In genomic region chr3:101110043-101110837, GRCm38 (mm10) we compare ENCODE assay signal across 8 mouse cellular contexts. TPM values are rescaled to one million over a fixed set of nuclear protein-coding genes. Genes with fewer than 3 reads are reported as not detected.
DNase-seq lines count a peak whose midpoint lies in the region; ATAC-seq lines count a peak whose summit lies in the region.

Gene Ptgfrn (minus strand): TSS chr3:101110278.

- peak; percentile 74 for ATAC-seq in hindbrain, embryonic 12.5 days (ENCODE audit: low FRiP score)
- ATAC-seq in megakaryocyte-erythroid progenitor cell, adult 5-6 weeks (replicated peaks; ENCODE audit: low FRiP score, low TSS enrichment, poor library complexity, severe bottlenecking) = no peak

- no peaks in the 10 kb centered on the region for H3K4me1 ChIP-seq in brown adipose tissue, adult 24 weeks (ENCODE audit: control insufficient read depth, insufficient read depth, insufficient read length, low read length)
- peaks cover 38% of the 10 kb centered on the region for H3K4me1 ChIP-seq in hindbrain, embryonic 12.5 days

- H3K4me2 ChIP-seq in hindbrain, embryonic 12.5 days (replicated peaks) = peak within 1 kb of the TSS; percentile 85

- peak within 1 kb of the TSS; percentile 92 for H3K9ac ChIP-seq in hindbrain, embryonic 12.5 days

- no peak within 1 kb of the TSS for H3K27ac ChIP-seq in brown adipose tissue, adult 24 weeks (replicated peaks; ENCODE audit: low read depth, low read length)
- H3K27ac ChIP-seq in hindbrain, embryonic 12.5 days = peak within 1 kb of the TSS; percentile 72

- no peaks in the 10 kb centered on the region for H3K9me3 ChIP-seq in hindbrain, embryonic 12.5 days (replicated peaks)

- peak; percentile 88 for DNase-seq in R1 (ENCODE audit: low read depth, low spot score)
- DNase-seq in gastrocnemius, adult 18-20 months (ENCODE audit: low spot score) = peak; percentile 57
- DNase-seq in left cerebral cortex, adult 8-10 months (ENCODE audit: low spot score in 2 of 2) = no peak
- DNase-seq in lung, postnatal 4 days = peak; percentile 87 to 90
- peak; percentile 31 to 36 for DNase-seq in right cerebral cortex, postnatal 36 days (ENCODE audit: low spot score in 2 of 2)

- WGBS in hindbrain, embryonic 12.5 days = under 1% methylated on average over 30 of the region's 81 CpGs

- peak within 1 kb of the TSS; percentile 77 for H3K4me3 ChIP-seq in brown adipose tissue, adult 24 weeks (ENCODE audit: insufficient read depth, low read depth, low read length)
- H3K4me3 ChIP-seq in hindbrain, embryonic 12.5 days = peak within 1 kb of the TSS; percentile 80

- no peaks in the 10 kb centered on the region for H3K36me3 ChIP-seq in hindbrain, embryonic 12.5 days

- H3K27me3 ChIP-seq in hindbrain, embryonic 12.5 days = peaks cover 3% of the 10 kb centered on the region; the same call in 1 of the 2 replicates

RNA-seq across cellular contexts. Expression of gene Ptgfrn, which starts in this region (rescaled TPM):
- polyA plus RNA-seq in brown adipose tissue, adult 24 weeks (2012; ENCODE audit: insufficient read depth, insufficient read length, missing spikeins) = 3.8 and 7.5 TPM in 2 replicates
- 1 to 10 TPM; 6.7 to 8.5 TPM for total RNA-seq in gastrocnemius, adult 18-20 months (2021)
- polyA plus RNA-seq in hindbrain, embryonic 12.5 days (2016; fragmentation: Nextera tagmentation; extraction: Ambion mirVana) = 3.2 and 3.6 TPM in 2 replicates
- total RNA-seq in left cerebral cortex, adult 8-10 months (2022) = 10 to 100 TPM; 28.8 to 31.3 (median 29.4) TPM
- total RNA-seq in megakaryocyte-erythroid progenitor cell, adult 5-6 weeks (2014; fragmentation: Nextera tagmentation) = not detected in 2 replicates
- total RNA-seq in megakaryocyte-erythroid progenitor cell, adult 5-6 weeks (2017) = not detected in 2 replicates

Comparison
In these comparisons a context has a peak if more than half of its experiments do, and no peak if none do; other contexts are left out.
1. RNA of gene Ptgfrn (total RNA-seq): 28.8 to 31.3 TPM in left cerebral cortex, adult 8-10 months and 6.7 to 8.5 TPM in gastrocnemius, adult 18-20 months; not detected in megakaryocyte-erythroid progenitor cell, adult 5-6 weeks; every median in the first group is over 4 times any median in the second.
2. DNase-seq: peak in R1 (single experiment), gastrocnemius, adult 18-20 months (single experiment), lung, postnatal 4 days (2 of 2) and right cerebral cortex, postnatal 36 days (2 of 2); none in left cerebral cortex, adult 8-10 months (0 of 2).